Mouse (Mus musculus) stomach, embryonic 14.5 days (tissue): Measurements from ENCODE around the gene Kcnma1. TPM values are rescaled to one million over a fixed set of nuclear protein-coding genes. Genes with fewer than 3 reads are reported as not detected.

ENCODE experiments used
- ATAC-seq: fragments of 200-750 bp; cut with Nextera tagmentation; 2 replicates; pipeline ENCODE4 v1.8.0; 2017; ENCODE audit warnings: low read depth, moderate TSS enrichment; ENCODE audit not compliant: insufficient number of reproducible peaks, insufficient read depth, low FRiP score
- H3K27ac ChIP-seq: fragments of 300-500 bp; sonication (generic); 2 replicates; pipeline ENCODE4 v1.5.1; 2014; ENCODE audit warnings: mild to moderate bottlenecking, low read length, moderate library complexity, mixed read lengths
- H3K27me3 ChIP-seq: fragments of 300-500 bp; sonication (generic); 2 replicates; pipeline ENCODE4 v1.6.1; 2014; ENCODE audit warnings: low read length, control low read depth, mixed read lengths; ENCODE audit not compliant: control insufficient read depth, insufficient read depth
- H3K36me3 ChIP-seq: fragments of 300-500 bp; sonication (generic); 2 replicates; pipeline ENCODE4 v1.6.1; 2014; ENCODE audit warnings: mild to moderate bottlenecking, control low read depth, low read length, moderate library complexity, mixed read lengths; ENCODE audit not compliant: control insufficient read depth, insufficient read depth
- H3K4me1 ChIP-seq: fragments of 300-500 bp; sonication (generic); 2 replicates; pipeline ENCODE4 v1.6.1; 2014; ENCODE audit warnings: low read length, control low read depth, mixed read lengths; ENCODE audit not compliant: control insufficient read depth, insufficient read depth
- H3K4me2 ChIP-seq: fragments of 300-500 bp; sonication (generic); replicated peaks from 2 replicates; pipeline ENCODE4 v1.6.1; 2014; ENCODE audit warnings: low read depth, low read length, control low read depth
- H3K4me3 ChIP-seq: fragments of 300-500 bp; sonication (generic); 2 replicates; pipeline ENCODE4 v1.5.1; 2014; ENCODE audit warnings: low read depth, low read length, control low read depth
- H3K9ac ChIP-seq: fragments of 300-500 bp; sonication (generic); replicated peaks from 2 replicates; pipeline ENCODE4 v1.6.1; 2014; ENCODE audit warnings: low read depth, mild to moderate bottlenecking, control low read depth, low read length, moderate library complexity, mixed read lengths
- H3K9me3 ChIP-seq: fragments of 300-500 bp; sonication (generic); 2 replicates; pipeline ENCODE4 v1.6.1; 2016; ENCODE audit warnings: low read depth, low read length, control low read depth; ENCODE audit not compliant: control insufficient read depth
- WGBS: fragments of 180-500 bp; shearing (Covaris S2); extraction: QIAGEN DNeasy Blood & Tissue Kit; methylation state at CpG from one replicate; pipeline ENCODE4 v1.1.7; 2014; 5-methylcytosine and 5-hydroxymethylcytosine counted together
- polyA plus RNA-seq: library from polyadenylated mRNA; unstranded; fragments of >200 nt; fragmentation: Nextera tagmentation; extraction: Ambion mirVana; gene quantifications from 2 replicates; pipeline ENCODE4 v1.2.1, GENCODE M21; 2014

Kcnma1 gene
- polyA plus RNA-seq, 1 experiment from 2014 or later = 14.4 TPM

DNA sequence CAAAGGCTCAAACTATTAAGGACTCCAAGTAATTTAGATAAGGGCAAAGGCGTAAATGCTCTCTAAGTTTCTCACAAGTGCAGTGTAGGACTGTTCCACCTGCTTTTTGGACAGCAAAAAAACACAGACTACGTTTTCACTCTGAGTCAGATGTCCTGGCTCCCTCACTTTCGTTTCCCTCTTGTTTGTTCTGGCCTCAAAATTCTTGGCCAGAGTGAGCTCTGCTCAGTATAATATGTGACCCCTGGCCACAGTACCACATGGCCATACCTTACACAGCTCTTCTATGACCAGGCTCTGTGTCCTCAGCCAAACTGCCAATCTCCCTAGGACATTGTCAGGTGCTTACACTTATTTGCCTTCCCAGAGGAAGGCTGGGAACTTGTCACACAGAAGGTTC, 241.6 kb downstream of the Kcnma1 start:
- Histone ChIP-seq H3K4me1 (no peaks in the 10 kb centered on the region), H3K4me3 (no peak overlapping the region), H3K27me3 (no peaks in the 10 kb centered on the region), H3K4me2 (no peak overlapping the region), H3K9ac (no peak overlapping the region), H3K27ac (no peak overlapping the region), H3K36me3 (no peaks in the 10 kb centered on the region), H3K9me3 (no peaks in the 10 kb centered on the region)
- no peak for ATAC-seq
- WGBS = 66% methylated on average over 3 of the region's 3 CpGs

DNA sequence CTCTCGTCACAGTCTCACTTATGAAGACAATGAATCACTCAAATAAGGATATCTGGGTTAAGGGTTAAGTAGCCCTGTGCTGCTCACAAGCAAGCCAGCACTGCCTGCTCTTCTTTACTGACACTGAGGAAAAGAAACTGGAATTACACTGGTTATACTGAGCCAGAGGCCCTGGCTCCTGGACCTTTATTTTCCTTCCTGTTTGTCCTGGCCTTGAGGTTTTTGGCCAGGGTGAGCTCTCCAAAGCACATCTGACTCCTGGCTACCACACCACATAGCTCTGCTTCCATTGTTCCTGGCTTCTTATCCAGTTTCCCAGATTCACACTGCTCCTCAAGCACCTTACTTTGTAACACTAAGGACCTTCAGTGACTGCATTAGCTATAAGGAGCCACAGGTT, 242.5 kb downstream of the Kcnma1 start:
- no peak overlapping the region for H3K27ac ChIP-seq
- no peaks in the 10 kb centered on the region for H3K9me3 ChIP-seq
- H3K9ac ChIP-seq = no peak overlapping the region
- no peaks in the 10 kb centered on the region for H3K27me3 ChIP-seq
- H3K4me2 ChIP-seq = no peak overlapping the region
- no peak overlapping the region for H3K4me3 ChIP-seq
- ATAC-seq = no peak
- no peaks in the 10 kb centered on the region for H3K36me3 ChIP-seq
- 69% methylated on average over 1 of the region's 1 CpGs for WGBS
- no peaks in the 10 kb centered on the region for H3K4me1 ChIP-seq

DNA sequence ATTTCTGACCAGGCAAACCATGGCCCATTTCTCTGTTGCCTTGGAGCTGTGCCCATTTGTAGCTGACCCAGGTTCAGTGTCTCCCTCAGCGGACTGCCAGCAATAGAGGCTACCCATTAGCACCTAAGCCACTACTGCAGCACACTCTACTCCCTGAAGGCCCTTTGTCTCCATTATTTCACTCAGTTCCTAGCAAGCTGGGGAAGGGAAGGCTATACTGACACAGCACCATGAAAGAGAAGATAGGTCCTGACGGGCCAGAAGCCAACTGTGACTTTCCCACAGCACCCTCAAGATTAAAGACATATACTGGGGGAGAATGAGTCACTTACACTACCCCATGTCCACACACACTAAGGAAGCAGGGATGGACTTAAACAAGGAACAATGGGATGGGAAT, 251.8 kb downstream of the Kcnma1 start:
- Histone ChIP-seq H3K4me2 (no peak overlapping the region), H3K36me3 (no peaks in the 10 kb centered on the region), H3K9ac (no peak overlapping the region), H3K27ac (no peak overlapping the region), H3K4me3 (no peak overlapping the region), H3K4me1 (no peaks in the 10 kb centered on the region), H3K27me3 (no peaks in the 10 kb centered on the region), H3K9me3 (no peaks in the 10 kb centered on the region)
- 87% methylated on average over 2 of the region's 2 CpGs for WGBS
- ATAC-seq = no peak

DNA sequence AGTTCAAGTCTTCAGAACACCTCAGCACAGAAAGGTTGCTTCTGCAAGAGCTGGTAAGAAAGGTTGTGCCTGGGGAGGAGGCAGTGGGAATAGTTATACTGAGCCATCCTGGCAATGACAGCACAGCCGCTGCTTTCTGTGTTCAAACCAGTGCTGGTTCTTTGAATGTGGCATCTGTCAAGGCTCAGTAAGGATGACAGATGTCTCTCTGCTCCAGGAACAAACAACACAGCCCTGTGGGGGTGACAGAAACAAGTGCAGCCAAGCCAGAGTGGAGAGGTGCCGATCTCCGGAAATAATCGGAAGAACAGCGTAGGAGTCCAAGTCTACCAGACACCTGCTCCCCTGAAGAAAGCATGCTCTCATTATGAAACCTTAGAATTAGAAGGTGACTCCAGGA, 254.7 kb downstream of the Kcnma1 start:
- Histone ChIP-seq H3K27me3 (no peaks in the 10 kb centered on the region), H3K4me2 (no peak overlapping the region), H3K9ac (no peak overlapping the region), H3K36me3 (no peaks in the 10 kb centered on the region), H3K4me1 (no peaks in the 10 kb centered on the region), H3K9me3 (no peaks in the 10 kb centered on the region), H3K27ac (no peak overlapping the region), H3K4me3 (no peak overlapping the region)
- WGBS = 87% methylated on average over 5 of the region's 5 CpGs
- no peak for ATAC-seq

DNA sequence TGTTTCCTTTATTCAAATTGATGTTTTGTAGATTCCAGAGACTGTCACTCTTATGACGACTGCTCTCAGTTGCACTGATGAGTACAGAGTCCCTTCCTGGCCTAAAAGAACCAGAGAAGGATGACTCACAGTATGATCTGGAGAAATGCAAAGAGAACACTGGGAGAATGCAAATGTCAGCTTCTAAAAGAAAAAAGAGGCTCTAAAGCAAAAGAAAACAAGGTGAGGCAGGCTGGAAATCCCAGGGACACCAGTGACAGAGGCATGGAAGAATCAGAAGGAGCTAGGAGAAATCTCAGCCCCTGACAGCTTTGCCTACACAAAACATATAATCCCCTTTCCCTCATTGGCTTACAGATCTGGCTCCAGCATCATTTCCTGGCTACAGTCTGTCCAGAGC, 255.9 kb downstream of the Kcnma1 start:
- H3K27me3 ChIP-seq = no peaks in the 10 kb centered on the region
- no peaks in the 10 kb centered on the region for H3K36me3 ChIP-seq
- no peaks in the 10 kb centered on the region for H3K4me1 ChIP-seq
- 70% methylated on average over 1 of the region's 1 CpGs for WGBS
- H3K9ac ChIP-seq = no peak overlapping the region
- no peaks in the 10 kb centered on the region for H3K9me3 ChIP-seq
- H3K4me2 ChIP-seq = no peak overlapping the region
- H3K27ac ChIP-seq = no peak overlapping the region
- no peak for ATAC-seq
- no peak overlapping the region for H3K4me3 ChIP-seq

DNA sequence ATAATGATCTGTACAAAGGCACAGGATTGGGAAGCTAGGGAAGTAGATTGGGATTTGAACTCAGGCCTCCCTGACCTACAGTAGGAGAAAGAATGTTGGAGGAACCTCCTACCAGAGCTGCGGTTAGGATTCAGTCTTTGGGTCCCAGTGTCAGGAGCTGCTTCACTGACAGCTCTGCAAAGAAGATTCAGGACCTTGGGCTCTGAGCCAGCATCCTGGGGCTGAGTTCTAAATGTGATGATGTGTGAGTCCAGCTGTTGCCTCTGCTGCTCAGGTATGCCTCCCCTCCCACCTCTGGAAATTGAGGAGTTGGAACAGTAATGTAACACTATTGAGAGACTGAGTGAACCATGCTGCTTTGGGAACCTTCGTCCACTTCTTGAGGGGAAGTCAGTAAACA, 266.3 kb downstream of the Kcnma1 start:
- no peak for ATAC-seq
- Histone ChIP-seq H3K27me3 (no peaks in the 10 kb centered on the region), H3K9ac (no peak overlapping the region), H3K9me3 (no peaks in the 10 kb centered on the region), H3K4me3 (no peak overlapping the region), H3K36me3 (no peaks in the 10 kb centered on the region), H3K4me1 (no peaks in the 10 kb centered on the region), H3K27ac (no peak overlapping the region), H3K4me2 (no peak overlapping the region)
- WGBS = 76% methylated on average over 2 of the region's 2 CpGs

DNA sequence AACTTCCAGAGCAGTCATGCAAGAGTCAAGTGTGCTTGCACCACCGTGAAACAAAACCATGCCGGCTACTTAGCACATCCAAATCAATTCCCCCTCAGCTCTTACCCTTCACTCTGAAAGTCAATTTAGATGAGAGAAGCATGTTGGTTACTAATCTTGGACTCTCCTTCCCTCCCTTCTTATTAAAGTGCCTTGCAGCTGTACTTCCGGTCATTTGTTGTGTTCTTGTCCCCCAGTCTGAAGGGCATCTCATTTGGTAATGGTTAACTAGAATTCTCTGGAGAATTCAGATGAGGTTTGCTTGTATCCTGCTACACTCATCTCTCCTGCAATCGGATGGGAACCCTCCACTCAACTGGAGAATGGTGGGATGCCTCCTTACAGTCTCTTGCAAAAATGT, 267.3 kb downstream of the Kcnma1 start:
- H3K4me1 ChIP-seq = no peaks in the 10 kb centered on the region
- no peaks in the 10 kb centered on the region for H3K9me3 ChIP-seq
- ATAC-seq = no peak
- WGBS = 83% methylated on average over 4 of the region's 4 CpGs
- H3K4me2 ChIP-seq = no peak overlapping the region
- no peak overlapping the region for H3K27ac ChIP-seq
- H3K4me3 ChIP-seq = no peak overlapping the region
- no peaks in the 10 kb centered on the region for H3K36me3 ChIP-seq
- H3K27me3 ChIP-seq = no peaks in the 10 kb centered on the region
- no peak overlapping the region for H3K9ac ChIP-seq

DNA sequence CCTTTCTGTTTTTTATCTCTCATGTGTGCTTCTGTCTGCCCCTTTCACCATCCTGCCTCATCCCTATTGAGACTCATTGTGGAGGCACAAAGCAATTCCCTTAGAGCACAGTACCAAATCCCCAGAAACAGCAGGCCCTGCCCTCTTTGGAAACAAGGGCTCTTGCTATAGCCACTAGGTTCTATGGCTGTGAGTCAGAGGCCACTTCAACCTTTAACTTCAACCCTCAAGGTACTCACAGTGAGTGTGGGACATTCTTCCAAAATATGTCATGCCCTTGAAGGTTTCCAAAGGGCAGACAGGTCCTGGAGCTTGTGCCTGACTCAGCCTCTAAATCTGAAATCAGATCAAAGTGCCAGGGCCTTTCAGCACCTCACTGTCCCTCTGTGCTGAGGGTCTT, 272.8 kb downstream of the Kcnma1 start:
- no peak overlapping the region for H3K9ac ChIP-seq
- no peaks in the 10 kb centered on the region for H3K4me1 ChIP-seq
- no peaks in the 10 kb centered on the region for H3K36me3 ChIP-seq
- no peaks in the 10 kb centered on the region for H3K9me3 ChIP-seq
- no peak overlapping the region for H3K4me3 ChIP-seq
- H3K27ac ChIP-seq = no peak overlapping the region
- H3K27me3 ChIP-seq = no peaks in the 10 kb centered on the region
- H3K4me2 ChIP-seq = no peak overlapping the region
- ATAC-seq = no peak

DNA sequence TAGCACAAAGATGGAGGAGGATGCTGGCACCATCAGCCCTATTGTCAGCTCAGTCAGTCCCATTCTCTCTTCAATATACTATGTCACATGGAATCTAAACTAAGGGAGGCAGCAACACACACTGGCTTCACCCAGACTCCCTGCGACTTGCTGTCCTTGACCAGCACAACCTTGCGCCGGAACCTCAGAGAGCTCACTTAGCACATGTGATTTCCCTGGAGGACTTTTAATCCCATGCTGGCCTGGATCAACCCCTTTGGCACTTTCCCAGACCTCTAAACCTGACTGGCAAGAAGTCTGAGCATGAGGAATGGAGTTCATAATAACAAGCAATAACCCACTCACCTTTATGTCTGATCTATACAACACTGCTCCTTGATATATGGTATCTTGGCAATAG, 280.1 kb downstream of the Kcnma1 start:
- Histone ChIP-seq H3K9ac (no peak overlapping the region), H3K9me3 (no peaks in the 10 kb centered on the region), H3K4me3 (no peak overlapping the region), H3K27ac (no peak overlapping the region), H3K4me2 (no peak overlapping the region), H3K27me3 (no peaks in the 10 kb centered on the region), H3K36me3 (no peaks in the 10 kb centered on the region), H3K4me1 (no peaks in the 10 kb centered on the region)
- no peak for ATAC-seq
- 92% methylated on average over 3 of the region's 3 CpGs for WGBS
